ENCODE assay signal across 9 mouse cellular contexts in the genomic region with DNA sequence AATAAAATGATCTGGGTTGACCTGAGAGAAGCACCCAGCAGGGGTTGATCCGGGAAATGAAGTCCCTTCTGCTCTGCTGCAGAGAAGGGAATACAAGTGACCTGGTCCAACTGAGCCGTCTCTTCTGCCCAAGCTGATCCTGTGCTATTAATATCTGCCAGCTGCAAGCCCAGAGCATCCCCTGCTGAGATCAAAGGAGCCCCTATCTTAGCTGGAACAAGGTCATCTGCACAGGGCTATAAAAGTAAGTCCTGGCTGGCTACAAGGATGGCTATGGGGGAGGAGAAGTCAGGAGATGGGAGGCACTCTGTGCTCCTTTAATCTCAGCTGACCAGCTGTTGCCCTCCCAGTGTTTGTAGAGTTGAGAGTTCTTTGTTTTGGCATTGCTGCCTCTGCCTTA.
DNase-seq lines count a peak whose midpoint lies in the region; ATAC-seq and TF ChIP-seq lines count a peak whose summit lies in the region.
"Had no signal": no experiment of that assay in that cellular context is flagged by ENCODE, and none has a peak within 500 bp of the region (broad histone marks: within the 10 kb centered on the region; RNA-seq: fewer than 3 reads in every experiment).

No protein-coding gene starts in this region.

- ATAC-seq in intestine, embryonic 16.5 days = peak; percentile 66
- no peak for ATAC-seq in stomach, postnatal 0 days (ENCODE audit: low FRiP score, low TSS enrichment)

- no peak overlapping the region; the same call in 1 of the 2 replicates for H3K27ac ChIP-seq in intestine, embryonic 16.5 days (ENCODE audit: low read length)
- peak overlapping the region; percentile 24; the same call in 1 of the 2 replicates for H3K27ac ChIP-seq in stomach, postnatal 0 days (replicated peaks)

- H3K4me3 ChIP-seq in intestine, embryonic 16.5 days (ENCODE audit: low read length) = no peak overlapping the region
- no peak overlapping the region for H3K4me3 ChIP-seq in stomach, postnatal 0 days (ENCODE audit: low read depth, low read length)
- H3K4me3 ChIP-seq: left cerebral cortex, adult 2 months had no signal

- DNase-seq in adrenal gland, adult 2 months = peak; percentile 79
- DNase-seq in adrenal gland, postnatal 4 days (ENCODE audit: low spot score in 2 of 2) = no peak
- DNase-seq in lung, postnatal 36 days = peak; percentile 25
- DNase-seq in lung, postnatal 10 days = no peak
- DNase-seq in stomach, postnatal 0 days (ENCODE audit: low spot score) = no peak
- DNase-seq in urinary bladder, adult 18-20 months (ENCODE audit: low spot score in 2 of 2) = no peak
- DNase-seq in kidney, adult 8-10 months = no peak

- peaks cover 29% of the 10 kb centered on the region for H3K4me1 ChIP-seq in intestine, embryonic 16.5 days (ENCODE audit: control insufficient read depth, insufficient read depth, low read length)
- H3K4me1 ChIP-seq in stomach, postnatal 0 days (replicated peaks; ENCODE audit: control insufficient read depth, insufficient read depth) = no peaks in the 10 kb centered on the region; the same call in 1 of the 2 replicates

- H3K36me3 ChIP-seq in intestine, embryonic 16.5 days (ENCODE audit: control insufficient read depth, insufficient read depth, low read length) = no peaks in the 10 kb centered on the region
- H3K36me3 ChIP-seq in stomach, postnatal 0 days (ENCODE audit: control insufficient read depth, insufficient read depth, low read length) = no peaks in the 10 kb centered on the region

- no peak overlapping the region for H3K4me2 ChIP-seq in intestine, embryonic 16.5 days (ENCODE audit: low read depth, low read length)
- no peak overlapping the region for H3K4me2 ChIP-seq in stomach, postnatal 0 days (replicated peaks; ENCODE audit: low read depth)

- no peak for TF ChIP-seq CTCF in stomach, postnatal 0 days (IDR thresholded peaks at IDR 0.05; ENCODE audit: low read depth)

- 25% methylated on average over 2 of the region's 2 CpGs for WGBS in intestine, embryonic 16.5 days
- WGBS in stomach, postnatal 0 days = 46% methylated on average over 2 of the region's 2 CpGs

- no peak overlapping the region for H3K9ac ChIP-seq in intestine, embryonic 16.5 days (ENCODE audit: low read depth, low read length)
- no peak overlapping the region for H3K9ac ChIP-seq in stomach, postnatal 0 days (ENCODE audit: low read length)

- no peaks in the 10 kb centered on the region for H3K9me3 ChIP-seq in intestine, embryonic 16.5 days (ENCODE audit: control insufficient read depth, low read length)
- H3K9me3 ChIP-seq in stomach, postnatal 0 days (ENCODE audit: control insufficient read depth, low read length) = no peaks in the 10 kb centered on the region

- TF ChIP-seq EP300 in stomach, postnatal 0 days (optimal IDR thresholded peaks at IDR 0.05) = no peak

- no peaks in the 10 kb centered on the region for H3K27me3 ChIP-seq in intestine, embryonic 16.5 days (replicated peaks; ENCODE audit: control insufficient read depth, insufficient read depth, low read length)
- H3K27me3 ChIP-seq in stomach, postnatal 0 days (ENCODE audit: control insufficient read depth, insufficient read depth, low read length) = no peaks in the 10 kb centered on the region

Comparison
In these comparisons a context has a peak if more than half of its experiments do, and no peak if none do; other contexts are left out.
1. DNase-seq: peak in adrenal gland, adult 2 months (single experiment) and lung, postnatal 36 days (single experiment); none in adrenal gland, postnatal 4 days (0 of 2), lung, postnatal 10 days (single experiment), stomach, postnatal 0 days (single experiment), urinary bladder, adult 18-20 months (0 of 2) and kidney, adult 8-10 months (0 of 2).